Mouse (Mus musculus) heart, postnatal 10 days (tissue): Measurements from ENCODE around the gene Sema4a. TPM values are rescaled to one million over a fixed set of nuclear protein-coding genes. Genes with fewer than 3 reads are reported as not detected.

ENCODE experiments used
- DNase-seq, 2 experiments: peaks; one replicate each; pipeline ENCODE4 v3.0.0; 2021
- intact Hi-C: fragments of 180-260 bp; cut with DNase I; formaldehyde crosslinking; loops from one replicate; pipeline ENCODE4 v1.15.1; 2025
- total RNA-seq, 2 experiments: library from RNA; stranded (reverse); gene quantifications; 2 replicates each; pipeline ENCODE4 v1.2.3; 2021

Gene Sema4a
- 1 to 10 TPM; 1.8 to 1.9 TPM for total RNA-seq

GRCm38 (mm10) chr3:88460983-88461696, at the start of gene Sema4a:
Gene Sema4a (minus strand): TSS chr3:88461182.
- DNase-seq, result no peak
- intact Hi-C loops, result no loop called here

- intact Hi-C loops, result no loop called here
- peak; percentile 93 to 95 for DNase-seq
Observed at GRCm38 (mm10) chr3:88509692-88510420, 48.9 kb upstream of the Sema4a start, which contains the start of gene Lmna. Gene Lmna (minus strand): TSS chr3:88509956.

GRCm38 (mm10) chr3:88509250-88509649, 48.3 kb upstream of the Sema4a start:
- DNase-seq, result no peak
- intact Hi-C loops, result no loop called here

- no peak for DNase-seq
- intact Hi-C loops, result no loop called here
Observed at GRCm38 (mm10) chr3:88505765-88506164, 44.8 kb upstream of the Sema4a start.

GRCm38 (mm10) chr3:88505081-88505480, 44.1 kb upstream of the Sema4a start:
- no peak for DNase-seq
- intact Hi-C loops, result no loop called here

GRCm38 (mm10) chr3:88503881-88504746, 43.1 kb upstream of the Sema4a start:
- intact Hi-C loops, result no loop called here
- DNase-seq, result peak in 1 of 2 experiments; percentile 19

GRCm38 (mm10) chr3:88503505-88503863, 42.5 kb upstream of the Sema4a start:
- intact Hi-C loops, result no loop called here
- DNase-seq, result no peak

GRCm38 (mm10) chr3:88502641-88503504, 41.9 kb upstream of the Sema4a start:
- peak; percentile 94 to 95 for DNase-seq
- intact Hi-C loops, result no loop called here

- intact Hi-C loops, result no loop called here
- DNase-seq, result peak; percentile 52 to 69
Observed at GRCm38 (mm10) chr3:88502031-88502571, 41.1 kb upstream of the Sema4a start.

GRCm38 (mm10) chr3:88501366-88502030, 40.5 kb upstream of the Sema4a start:
- DNase-seq, result peak in 1 of 2 experiments; percentile 35
- intact Hi-C loops, result no loop called here

GRCm38 (mm10) chr3:88500655-88501365, 39.8 kb upstream of the Sema4a start:
- DNase-seq, result no peak
- intact Hi-C loops, result no loop called here

GRCm38 (mm10) chr3:88500087-88500486, 39.1 kb upstream of the Sema4a start:
- no peak for DNase-seq
- intact Hi-C loops, result no loop called here

- intact Hi-C loops, result no loop called here
- DNase-seq, result no peak
Observed at GRCm38 (mm10) chr3:88499580-88499979, 38.6 kb upstream of the Sema4a start.

- DNase-seq, result peak; percentile 45 to 60
- intact Hi-C loops, result no loop called here
Observed at GRCm38 (mm10) chr3:88495741-88496415, 34.9 kb upstream of the Sema4a start.

GRCm38 (mm10) chr3:88494836-88495628, 34.0 kb upstream of the Sema4a start:
- intact Hi-C loops, result no loop called here
- DNase-seq, result peak; percentile 78 to 86

- intact Hi-C loops, result no loop called here
- DNase-seq, result peak; percentile 20 to 35
Observed at GRCm38 (mm10) chr3:88493706-88494582, 33.0 kb upstream of the Sema4a start.
